Mouse (Mus musculus): ENCODE data around the gene Trnau1ap.
A peak's percentile ranks its signal among the peaks of the same experiment; 100 is the strongest.
"Not testable (repeated sequence)": the region's sequence is repeated elsewhere in the genome, so short reads cannot be mapped to it uniquely, and the experiment has no call there.

Trnau1ap gene

DNA sequence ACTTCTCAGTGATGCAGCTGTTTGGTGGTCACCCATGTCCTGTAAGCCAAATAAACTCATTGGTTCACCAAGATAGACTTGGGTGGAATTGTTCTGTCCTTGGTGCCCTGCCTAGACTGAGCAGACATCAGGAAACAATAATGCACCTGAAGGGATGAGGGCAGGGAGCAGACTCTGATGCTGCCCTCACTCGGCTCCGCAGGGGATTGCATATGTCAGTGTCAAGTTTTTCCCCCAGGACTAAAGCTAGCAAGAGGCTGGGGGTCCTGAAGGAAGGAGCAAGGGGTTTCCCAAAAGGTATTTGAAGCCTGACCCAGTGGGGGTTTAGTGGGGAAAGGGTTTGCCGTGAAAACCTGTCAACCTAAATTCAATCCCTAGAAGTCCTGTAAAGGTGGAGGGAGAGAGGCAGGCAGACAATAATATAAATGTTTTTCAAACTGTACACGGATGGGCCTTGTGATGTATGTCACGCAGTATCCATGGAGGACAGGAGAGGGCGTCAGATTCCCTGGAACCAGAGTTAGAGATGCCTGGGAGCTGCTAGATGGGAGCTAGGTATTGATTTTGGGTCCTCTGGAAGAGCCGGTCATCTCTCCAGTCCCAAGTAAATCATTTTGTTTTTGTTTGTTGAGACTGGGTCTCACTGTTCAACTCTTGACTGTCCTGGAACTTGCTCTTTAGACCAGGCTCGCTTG lies 33.5 kb downstream of the Trnau1ap start:
- no peak for DNase-seq

DNA sequence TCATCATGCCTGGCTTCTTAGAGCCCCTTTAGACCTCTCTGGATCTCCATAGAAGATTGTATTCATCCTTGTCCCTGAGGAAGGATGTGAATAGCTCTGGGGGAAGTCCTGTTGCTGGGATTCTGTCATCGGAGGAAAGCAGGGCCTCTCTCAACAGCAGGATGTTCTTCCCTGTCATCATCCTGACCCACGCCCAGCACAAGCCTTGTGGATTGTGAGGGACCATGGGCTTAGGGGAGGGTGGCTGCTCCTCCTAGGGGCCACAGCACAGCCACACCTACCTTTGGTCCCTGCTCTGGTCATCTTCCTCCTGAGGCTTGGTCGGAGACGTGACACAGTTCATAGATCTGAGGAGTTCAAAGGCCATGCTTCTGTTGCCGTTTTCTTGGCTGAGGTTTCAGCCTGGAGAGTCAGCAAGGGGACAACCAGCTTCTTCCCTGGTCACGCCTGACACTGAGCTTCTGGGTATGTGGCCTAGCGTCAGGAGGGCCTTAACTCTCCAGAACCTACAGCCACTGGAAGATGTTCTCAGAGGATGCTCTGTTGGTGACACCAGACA lies 35.6 kb downstream of the Trnau1ap start:
- DNase-seq = no peak

DNA sequence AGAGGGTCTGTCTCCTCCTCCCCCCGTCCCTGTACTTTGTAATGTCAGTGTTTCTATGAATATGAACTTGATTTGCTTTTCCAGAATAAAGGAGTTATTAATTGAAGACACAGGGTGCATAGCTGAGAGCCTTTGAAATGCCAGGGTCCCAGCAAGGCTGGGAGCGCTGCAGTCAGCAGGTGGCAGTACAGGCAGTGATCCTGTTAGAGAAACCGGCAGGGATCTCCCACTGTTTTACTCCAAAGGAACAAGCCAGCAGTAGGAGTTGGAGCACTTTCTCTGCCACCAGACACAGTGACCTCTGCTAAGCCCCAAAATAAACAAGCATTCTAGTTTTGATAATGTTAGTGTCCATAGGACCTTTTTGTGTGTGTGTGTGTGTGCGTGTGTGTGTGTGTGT lies 36.4 kb downstream of the Trnau1ap start:
- no peak for DNase-seq

DNA sequence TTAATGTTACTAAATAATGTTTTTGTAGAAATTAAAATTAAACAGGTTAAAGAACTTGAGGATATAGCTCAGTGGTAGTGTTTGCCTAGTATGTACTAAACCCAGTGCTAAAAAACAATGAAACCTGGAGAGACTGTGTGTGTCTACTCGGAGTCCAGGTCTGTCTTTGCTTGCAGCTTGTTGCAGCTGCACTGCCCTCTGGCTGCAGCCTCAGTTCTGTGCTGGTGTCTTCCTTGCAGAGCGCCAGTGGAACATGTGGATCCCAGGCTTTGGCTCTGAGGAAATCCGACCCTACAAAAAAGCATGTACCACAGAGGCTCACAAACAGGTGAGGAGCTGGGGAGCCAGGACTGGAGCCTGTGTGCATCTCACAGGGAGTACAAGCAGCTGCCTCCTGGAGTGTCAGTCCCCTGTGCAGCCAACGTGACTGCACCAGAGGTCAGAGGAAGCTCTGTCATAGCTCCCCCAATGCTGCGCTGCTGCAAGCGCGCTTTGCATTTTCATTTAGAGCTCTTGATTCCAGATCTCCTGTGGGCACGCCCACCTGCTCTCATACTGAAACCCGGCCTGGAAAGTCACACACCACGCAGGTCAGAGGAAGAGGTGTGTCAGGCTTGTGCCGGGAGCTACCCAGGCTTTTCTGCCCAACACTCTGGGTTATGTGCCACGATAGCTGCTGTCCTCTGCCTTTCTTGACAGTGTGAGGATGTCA lies 37.6 kb downstream of the Trnau1ap start:
- no peak for DNase-seq

DNA sequence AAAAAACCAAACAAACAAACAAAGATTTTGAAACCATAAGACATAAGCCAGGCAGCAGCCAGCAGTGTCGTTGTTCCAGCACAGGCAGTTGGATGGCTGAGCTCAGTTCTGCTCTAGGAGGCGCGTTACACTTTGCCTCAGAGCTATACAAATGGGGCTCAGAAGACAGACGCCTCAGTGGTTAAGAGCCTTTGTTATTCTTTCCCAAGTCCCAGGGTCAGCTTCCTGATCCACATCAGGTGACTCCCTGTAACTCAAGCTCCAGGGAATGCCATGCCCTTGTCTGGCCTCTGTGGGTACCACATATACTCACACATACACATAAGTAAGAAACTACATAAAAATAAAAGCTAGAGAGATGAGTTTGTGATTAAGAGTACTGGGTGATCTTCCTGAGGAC lies 38.3 kb downstream of the Trnau1ap start:
- no peak for DNase-seq

DNA sequence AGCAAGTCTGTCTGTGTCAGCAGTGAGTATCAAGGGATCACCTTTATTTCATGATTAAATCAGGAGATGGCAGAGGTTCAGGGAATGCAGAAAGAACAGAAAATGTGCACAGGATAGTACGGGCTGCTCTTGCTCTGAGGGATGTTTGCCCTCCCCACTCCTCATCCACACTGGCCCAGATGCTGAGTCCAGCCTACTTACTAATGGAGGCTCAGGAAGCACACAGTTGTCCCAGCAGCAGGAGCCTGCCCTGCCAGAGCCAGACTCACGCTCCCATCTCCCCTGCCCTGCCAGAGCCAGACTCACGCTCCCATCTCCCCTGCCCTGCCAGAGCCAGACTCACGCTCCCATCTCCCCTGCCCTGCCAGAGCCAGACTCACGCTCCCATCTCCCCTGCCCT lies 40.5 kb downstream of the Trnau1ap start:
- DNase-seq = not testable (repeated sequence)

DNA sequence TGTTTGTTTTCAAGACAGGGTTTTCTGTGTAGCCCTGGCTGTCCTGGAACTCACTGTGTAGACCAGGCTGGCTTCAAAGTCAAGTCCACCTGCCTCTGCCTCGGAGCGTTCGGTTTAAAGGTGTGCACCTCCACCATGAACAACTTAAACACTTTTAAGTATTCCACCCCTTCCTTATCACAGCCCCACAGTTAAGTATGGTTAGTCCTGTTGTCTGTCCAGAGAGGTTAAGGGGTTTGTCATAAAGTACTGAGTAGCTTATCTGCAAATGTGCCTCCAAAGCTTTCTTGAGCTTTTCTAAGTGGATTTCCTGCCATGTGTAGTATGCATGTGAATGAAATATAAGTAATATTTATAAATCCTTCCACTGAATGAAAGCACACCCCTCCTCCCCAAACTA lies 53.4 kb downstream of the Trnau1ap start:
- no peak for DNase-seq

DNA sequence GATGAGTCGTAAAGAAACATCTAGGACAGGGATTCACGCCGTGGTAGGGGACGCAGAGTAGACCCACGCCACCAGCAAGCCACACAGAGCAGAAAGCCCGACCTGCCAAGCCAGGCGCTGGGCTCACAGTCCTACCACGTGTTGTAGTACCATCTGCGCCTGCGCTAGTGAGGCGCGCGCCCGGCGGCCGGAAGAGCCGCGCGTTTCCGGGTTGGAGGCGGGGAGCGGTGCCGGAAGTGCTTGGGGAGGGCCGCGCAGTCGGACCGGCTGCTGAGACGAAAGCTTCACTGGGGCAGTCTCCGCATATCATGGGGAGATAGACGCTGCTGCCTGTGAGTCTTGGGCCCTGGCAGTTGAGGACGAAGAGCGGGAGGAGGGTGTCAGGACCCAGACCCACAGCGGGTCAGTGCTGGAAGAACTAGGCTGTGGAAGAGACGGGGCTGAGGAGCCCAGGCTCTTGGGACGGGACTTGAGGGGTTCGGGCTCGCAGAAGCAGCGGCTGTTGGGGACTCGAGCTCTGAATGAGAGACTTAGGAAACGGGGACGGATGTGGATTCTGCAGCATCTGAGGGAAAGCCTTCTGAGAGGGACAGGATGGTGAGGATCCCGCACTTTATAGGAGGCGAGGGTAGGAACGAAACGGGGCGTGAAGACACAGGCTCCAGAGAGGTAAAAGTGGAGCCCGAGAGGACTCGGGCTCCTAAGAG lies 55.0 kb downstream of the Trnau1ap start, which contains the start of gene Taf12:
TSS of gene Taf12 (plus strand) at position 220 of the 707 bp plus-strand sequence.
- DNase-seq = peak; percentile 90

DNA sequence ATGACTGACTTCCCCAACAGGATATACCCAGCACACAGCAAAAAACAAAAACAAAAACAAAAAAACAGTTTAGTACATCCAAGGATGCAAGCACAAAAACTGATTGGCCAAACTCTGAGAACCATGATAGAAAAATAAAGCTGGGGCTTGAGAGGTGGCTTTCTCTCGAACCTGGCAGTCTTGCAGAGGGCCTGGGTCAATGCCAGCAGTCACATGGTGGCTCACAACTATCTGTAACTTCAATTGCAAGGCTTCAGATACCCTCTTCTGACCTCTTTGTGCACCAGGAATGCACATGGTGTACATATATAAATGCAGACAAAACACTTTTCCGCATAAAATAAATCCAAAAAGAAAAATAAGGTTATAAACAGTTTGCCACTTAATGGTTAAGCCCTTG lies 56.2 kb downstream of the Trnau1ap start:
- DNase-seq = no peak

DNA sequence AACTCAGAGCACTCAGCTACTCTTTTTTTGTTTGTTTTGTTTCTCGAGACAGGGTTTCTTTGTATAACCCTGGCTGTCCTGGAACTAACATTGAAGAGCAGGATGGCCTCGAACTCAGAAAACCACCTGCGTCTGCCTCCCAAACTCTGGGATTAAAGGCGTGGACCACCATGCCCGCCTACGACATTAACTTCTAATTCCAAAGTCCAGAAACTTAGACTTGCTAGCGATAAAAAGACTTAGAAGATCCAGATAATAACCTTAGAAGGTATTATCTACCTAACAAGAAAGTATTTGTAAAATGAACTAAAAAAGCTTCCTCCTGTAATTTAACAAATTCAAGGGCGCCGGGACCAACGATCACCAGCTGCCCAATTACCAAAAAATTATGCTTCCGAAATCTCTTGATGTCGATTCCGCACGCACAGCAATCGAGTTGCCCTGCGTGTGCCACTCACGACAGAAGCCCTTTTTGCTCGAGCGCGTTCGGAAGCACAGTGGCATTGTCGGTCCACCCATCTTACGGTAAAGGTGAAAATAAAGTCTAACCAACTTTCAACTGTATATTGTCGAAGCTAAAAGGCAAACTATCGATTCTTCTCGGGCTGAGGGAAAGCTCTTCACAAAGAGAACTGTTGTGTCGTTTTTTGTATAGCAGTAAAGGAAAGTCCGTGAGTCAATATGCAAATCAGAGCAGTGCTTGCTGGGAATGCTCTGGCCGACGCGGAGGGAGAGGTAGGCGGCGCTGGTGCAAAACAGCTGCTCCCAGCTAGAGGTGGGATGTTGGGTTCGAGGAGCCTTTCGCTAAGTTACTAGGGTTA lies 59.4 kb downstream of the Trnau1ap start:
- DNase-seq = peak; percentile 82

DNA sequence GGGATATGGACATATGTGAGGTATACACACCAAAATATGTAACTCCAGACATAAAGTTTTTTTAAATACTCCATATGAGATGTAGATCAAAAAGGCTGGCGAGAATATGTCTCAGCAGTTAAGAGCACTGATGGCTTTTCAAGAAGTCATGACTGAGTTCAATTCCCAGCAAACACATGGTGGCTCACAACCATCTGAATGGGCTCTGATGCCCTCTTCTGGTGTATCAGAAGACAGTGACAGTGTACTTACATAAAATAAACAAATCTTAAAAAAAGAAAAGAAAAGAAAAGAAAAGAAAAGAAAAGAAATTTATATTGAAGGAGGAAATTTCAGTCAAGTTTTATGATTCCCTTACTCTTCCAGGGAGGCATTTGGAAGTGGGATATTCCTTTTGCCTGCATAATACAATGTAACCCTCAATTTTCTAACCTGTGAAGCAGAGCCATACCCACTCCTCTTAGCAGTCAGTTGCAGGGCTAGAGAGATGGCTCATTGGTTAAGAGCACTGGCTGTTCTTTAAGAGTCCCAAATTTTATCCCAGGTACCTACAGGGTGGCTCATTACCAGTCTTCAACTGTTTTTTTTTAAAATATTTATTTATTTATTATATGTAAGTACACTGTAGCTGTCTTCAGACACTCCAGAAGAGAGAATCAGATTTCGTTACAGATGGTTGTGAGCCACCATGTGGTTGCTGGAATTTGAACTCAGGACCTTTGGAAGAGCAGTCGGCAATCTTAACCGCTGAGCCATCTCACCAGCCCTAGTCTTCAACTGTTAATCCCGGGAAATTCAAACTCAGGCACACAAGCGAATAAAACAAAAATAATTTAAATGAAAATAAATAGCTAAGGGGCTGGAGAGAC lies 60.2 kb downstream of the Trnau1ap start:
- DNase-seq = no peak

DNA sequence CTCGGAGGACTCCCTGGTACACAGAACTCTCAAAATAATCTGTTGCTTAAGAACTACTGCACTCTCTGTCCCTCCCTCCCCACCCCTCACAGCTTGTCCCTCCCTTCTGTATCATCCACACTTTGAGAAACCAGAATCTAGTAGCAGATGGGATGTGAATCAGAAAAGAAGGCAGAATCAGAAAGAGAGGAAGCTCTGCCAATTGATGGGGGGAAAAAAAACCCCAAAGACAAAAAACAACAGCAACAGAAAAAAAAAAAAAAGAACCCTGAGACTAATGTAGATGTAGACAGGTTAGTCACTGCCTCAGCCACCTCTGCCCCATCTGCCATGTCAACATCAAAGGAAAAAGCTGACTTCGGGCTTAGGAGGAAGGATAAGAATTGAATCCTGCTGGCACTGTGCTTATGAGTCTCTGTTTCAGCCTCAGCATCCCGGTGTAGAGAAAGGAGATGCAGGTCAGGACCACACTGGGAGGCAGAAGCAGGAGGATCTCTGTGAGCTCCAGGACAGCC lies 62.4 kb downstream of the Trnau1ap start:
- no peak for DNase-seq

DNA sequence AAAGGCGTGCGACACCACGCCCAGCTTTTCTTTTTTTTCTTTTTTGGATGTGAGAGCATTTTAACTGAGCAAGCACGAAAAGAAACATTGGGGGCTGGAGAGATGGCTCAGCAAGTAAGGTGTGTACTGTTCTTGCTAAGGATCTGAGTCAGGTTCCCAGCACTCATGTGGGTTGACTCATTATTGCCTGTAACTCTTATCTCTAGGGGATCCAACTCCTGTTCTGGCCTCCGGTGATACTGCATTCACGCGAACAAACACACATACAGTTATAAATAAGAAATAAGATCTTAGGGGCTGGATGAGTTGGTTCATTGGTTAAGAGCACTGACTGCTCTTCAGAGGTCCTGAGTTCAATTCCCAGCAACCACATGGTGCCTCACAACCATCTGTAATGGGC lies 66.0 kb downstream of the Trnau1ap start:
- no peak for DNase-seq

DNA sequence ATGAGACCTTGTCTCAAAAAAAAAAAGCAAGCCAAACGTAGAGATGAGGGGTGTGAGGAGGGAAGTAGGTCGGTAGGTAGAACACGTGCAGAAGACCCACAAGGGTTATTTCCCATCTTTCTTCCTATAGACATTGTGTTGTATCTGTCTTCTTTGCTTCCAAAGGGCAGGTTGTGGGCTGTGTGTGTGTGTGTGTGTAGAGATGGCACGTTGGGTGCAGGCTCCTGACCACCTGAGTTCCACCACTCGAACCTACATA lies 67.1 kb downstream of the Trnau1ap start:
- DNase-seq = no peak

Measured in cerebellum, adult 8-10 months (tissue).